Mouse (Mus musculus): Measurements from ENCODE around the gene Sh3bp2. TPM values are rescaled to one million over a fixed set of nuclear protein-coding genes. Genes with fewer than 3 reads are reported as not detected.
A peak's percentile ranks its signal among the peaks of the same experiment; 100 is the strongest.

Sh3bp2 gene
- 7.2 and 9.4 TPM in 2 replicates for polyA plus RNA-seq (2016; fragmentation: Nextera tagmentation; extraction: Ambion mirVana)

- H3K4me1 ChIP-seq (replicated peaks) = peaks cover 17% of the 10 kb centered on the region; the same call in 1 of the 2 replicates
- peak; percentile 90 for DNase-seq (ENCODE audit: low spot score)
- peak within 1 kb of the TSS; percentile 74 for H3K27ac ChIP-seq
- peak within 1 kb of the TSS; percentile 59 for H3K4me3 ChIP-seq
- no peaks in the 10 kb centered on the region for H3K9me3 ChIP-seq
- no peaks in the 10 kb centered on the region for H3K36me3 ChIP-seq
- 3% methylated on average over 38 of the region's 38 CpGs for WGBS
- H3K27me3 ChIP-seq (ENCODE audit: insufficient read depth, poor library complexity, severe bottlenecking) = peaks cover 24% of the 10 kb centered on the region
Measured at GRCm38 (mm10) chr5:34525663-34526476, at the start of gene Sh3bp2. Gene Sh3bp2, plus strand, starts transcription at chr5:34525838.

- 85% methylated on average over 3 of the region's 3 CpGs for WGBS
- no peak overlapping the region for H3K27ac ChIP-seq
- H3K9me3 ChIP-seq = no peaks in the 10 kb centered on the region
- H3K27me3 ChIP-seq (ENCODE audit: insufficient read depth, poor library complexity, severe bottlenecking) = no peaks in the 10 kb centered on the region
- no peaks in the 10 kb centered on the region for H3K4me1 ChIP-seq (replicated peaks)
- H3K36me3 ChIP-seq = peaks cover 96% of the 10 kb centered on the region
- no peak for DNase-seq (ENCODE audit: low spot score)
- no peak overlapping the region for H3K4me3 ChIP-seq
Measured at GRCm38 (mm10) chr5:34480926-34481325, 44.7 kb upstream of the Sh3bp2 start.

- H3K4me1 ChIP-seq (replicated peaks) = no peaks in the 10 kb centered on the region
- H3K27me3 ChIP-seq (ENCODE audit: insufficient read depth, poor library complexity, severe bottlenecking) = no peaks in the 10 kb centered on the region
- no peak for DNase-seq (ENCODE audit: low spot score)
- no peak overlapping the region for H3K4me3 ChIP-seq
- no peak overlapping the region for H3K27ac ChIP-seq
- H3K36me3 ChIP-seq = peaks cover 67% of the 10 kb centered on the region
- 93% methylated on average over 15 of the region's 15 CpGs for WGBS
- no peaks in the 10 kb centered on the region for H3K9me3 ChIP-seq
Measured at GRCm38 (mm10) chr5:34485731-34486130, 39.9 kb upstream of the Sh3bp2 start.

- peaks cover 49% of the 10 kb centered on the region for H3K36me3 ChIP-seq
- WGBS = 80% methylated on average over 6 of the region's 6 CpGs
- no peak for DNase-seq (ENCODE audit: low spot score)
Measured at GRCm38 (mm10) chr5:34487320-34488090, 38.1 kb upstream of the Sh3bp2 start.

GRCm38 (mm10) chr5:34488741-34489417, 36.8 kb upstream of the Sh3bp2 start:
- 82% methylated on average over 6 of the region's 6 CpGs for WGBS
- Histone ChIP-seq H3K27ac (no peak overlapping the region), H3K4me3 (no peak overlapping the region), H3K27me3 (ENCODE audit: insufficient read depth, poor library complexity, severe bottlenecking) (no peaks in the 10 kb centered on the region), H3K9me3 (no peaks in the 10 kb centered on the region), H3K4me1 (replicated peaks) (no peaks in the 10 kb centered on the region), H3K36me3 (peaks cover 39% of the 10 kb centered on the region)
- DNase-seq (ENCODE audit: low spot score) = no peak

More at GRCm38 (mm10) chr5:34487320-34488090, 38.1 kb upstream of the Sh3bp2 start:
- Histone ChIP-seq H3K27me3 (ENCODE audit: insufficient read depth, poor library complexity, severe bottlenecking) (no peaks in the 10 kb centered on the region), H3K4me1 (replicated peaks) (no peaks in the 10 kb centered on the region), H3K4me3 (no peak overlapping the region), H3K27ac (no peak overlapping the region), H3K9me3 (no peaks in the 10 kb centered on the region)

- Histone ChIP-seq H3K4me1 (replicated peaks) (no peaks in the 10 kb centered on the region), H3K36me3 (peaks cover 34% of the 10 kb centered on the region), H3K4me3 (no peak overlapping the region), H3K9me3 (no peaks in the 10 kb centered on the region), H3K27ac (no peak overlapping the region), H3K27me3 (ENCODE audit: insufficient read depth, poor library complexity, severe bottlenecking) (no peaks in the 10 kb centered on the region)
- no peak for DNase-seq (ENCODE audit: low spot score)
- 89% methylated on average over 3 of the region's 3 CpGs for WGBS
Measured at GRCm38 (mm10) chr5:34489418-34489787, 36.2 kb upstream of the Sh3bp2 start.

- Histone ChIP-seq H3K4me1 (replicated peaks) (peaks cover 12% of the 10 kb centered on the region), H3K9me3 (no peaks in the 10 kb centered on the region), H3K27ac (no peak overlapping the region), H3K4me3 (no peak overlapping the region), H3K36me3 (no peaks in the 10 kb centered on the region), H3K27me3 (ENCODE audit: insufficient read depth, poor library complexity, severe bottlenecking) (no peaks in the 10 kb centered on the region)
- WGBS = 73% methylated on average over 6 of the region's 6 CpGs
- no peak for DNase-seq (ENCODE audit: low spot score)
Measured at GRCm38 (mm10) chr5:34496745-34497144, 28.9 kb upstream of the Sh3bp2 start.

GRCm38 (mm10) chr5:34500886-34501285, 24.8 kb upstream of the Sh3bp2 start:
- Histone ChIP-seq H3K36me3 (no peaks in the 10 kb centered on the region), H3K9me3 (no peaks in the 10 kb centered on the region), H3K27me3 (ENCODE audit: insufficient read depth, poor library complexity, severe bottlenecking) (no peaks in the 10 kb centered on the region), H3K4me3 (no peak overlapping the region), H3K4me1 (replicated peaks) (peaks cover 9% of the 10 kb centered on the region), H3K27ac (no peak overlapping the region)
- WGBS = 85% methylated on average over 5 of the region's 5 CpGs
- no peak for DNase-seq (ENCODE audit: low spot score)

GRCm38 (mm10) chr5:34501588-34501987, 24.1 kb upstream of the Sh3bp2 start:
- Histone ChIP-seq H3K4me1 (replicated peaks) (peaks cover 2% of the 10 kb centered on the region), H3K9me3 (no peaks in the 10 kb centered on the region), H3K27ac (no peak overlapping the region), H3K27me3 (ENCODE audit: insufficient read depth, poor library complexity, severe bottlenecking) (no peaks in the 10 kb centered on the region), H3K4me3 (no peak overlapping the region), H3K36me3 (no peaks in the 10 kb centered on the region)
- DNase-seq (ENCODE audit: low spot score) = no peak
- 84% methylated on average over 3 of the region's 3 CpGs for WGBS

- Histone ChIP-seq H3K27ac (no peak overlapping the region), H3K4me3 (no peak overlapping the region), H3K4me1 (replicated peaks) (no peaks in the 10 kb centered on the region), H3K27me3 (ENCODE audit: insufficient read depth, poor library complexity, severe bottlenecking) (no peaks in the 10 kb centered on the region), H3K36me3 (no peaks in the 10 kb centered on the region), H3K9me3 (no peaks in the 10 kb centered on the region)
- no peak for DNase-seq (ENCODE audit: low spot score)
- WGBS = 85% methylated on average over 1 of the region's 1 CpGs
Measured at GRCm38 (mm10) chr5:34502411-34502810, 23.2 kb upstream of the Sh3bp2 start.

- Histone ChIP-seq H3K9me3 (no peaks in the 10 kb centered on the region), H3K4me3 (no peak overlapping the region), H3K36me3 (no peaks in the 10 kb centered on the region), H3K27me3 (ENCODE audit: insufficient read depth, poor library complexity, severe bottlenecking) (no peaks in the 10 kb centered on the region), H3K4me1 (replicated peaks) (no peaks in the 10 kb centered on the region), H3K27ac (no peak overlapping the region)
- no peak for DNase-seq (ENCODE audit: low spot score)
- WGBS = 76% methylated on average over 6 of the region's 6 CpGs
Measured at GRCm38 (mm10) chr5:34502821-34503220, 22.8 kb upstream of the Sh3bp2 start.

- Histone ChIP-seq H3K4me3 (no peak overlapping the region), H3K9me3 (no peaks in the 10 kb centered on the region), H3K4me1 (replicated peaks) (peaks cover 14% of the 10 kb centered on the region), H3K27me3 (ENCODE audit: insufficient read depth, poor library complexity, severe bottlenecking) (peaks cover 18% of the 10 kb centered on the region), H3K36me3 (no peaks in the 10 kb centered on the region), H3K27ac (no peak overlapping the region)
- no peak for DNase-seq (ENCODE audit: low spot score)
- 88% methylated on average over 3 of the region's 3 CpGs for WGBS
Measured at GRCm38 (mm10) chr5:34512486-34512885, 13.2 kb upstream of the Sh3bp2 start.
